Mouse (Mus musculus) intestine, postnatal 0 days (tissue): Measurements from ENCODE around the gene Evpl. TPM values are rescaled to one million over a fixed set of nuclear protein-coding genes. Genes with fewer than 3 reads are reported as not detected.

ENCODE experiments used
- ATAC-seq: fragments of 200-750 bp; cut with Nextera tagmentation; 2 replicates; pipeline ENCODE4 v1.8.0; 2017; ENCODE audit warnings: mild to moderate bottlenecking, moderate TSS enrichment, moderate library complexity
- H3K27ac ChIP-seq: fragments of 300-500 bp; sonication (generic); 2 replicates; pipeline ENCODE4 v1.5.1; 2014; ENCODE audit warnings: mild to moderate bottlenecking, low read depth, low read length, moderate library complexity
- H3K27me3 ChIP-seq: fragments of 300-500 bp; sonication (generic); replicated peaks from 2 replicates; pipeline ENCODE4 v1.6.1; 2014; ENCODE audit warnings: low read length, mixed read lengths; ENCODE audit not compliant: control insufficient read depth, insufficient read depth
- H3K36me3 ChIP-seq: fragments of 300-500 bp; sonication (generic); 2 replicates; pipeline ENCODE4 v1.6.1; 2014; ENCODE audit warnings: mild to moderate bottlenecking, moderate library complexity; ENCODE audit not compliant: control insufficient read depth, insufficient read depth
- H3K4me1 ChIP-seq: fragments of 300-500 bp; sonication (generic); replicated peaks from 2 replicates; pipeline ENCODE4 v1.6.1; 2014; ENCODE audit warnings: antibody characterized with exemption, low read length, mixed read lengths; ENCODE audit not compliant: control insufficient read depth, insufficient read depth
- H3K4me2 ChIP-seq: fragments of 300-500 bp; sonication (generic); replicated peaks from 2 replicates; pipeline ENCODE4 v1.6.1; 2014; ENCODE audit warnings: low read depth, mild to moderate bottlenecking, moderate library complexity
- H3K4me3 ChIP-seq: fragments of 300-500 bp; sonication (generic); 2 replicates; pipeline ENCODE4 v1.5.1; 2014; ENCODE audit warnings: low read depth, low read length
- H3K9ac ChIP-seq: fragments of 300-500 bp; sonication (generic); 2 replicates; pipeline ENCODE4 v1.6.1; 2014; ENCODE audit warnings: mild to moderate bottlenecking, low read depth, low read length
- H3K9me3 ChIP-seq: fragments of 300-500 bp; sonication (generic); 2 replicates; pipeline ENCODE4 v1.6.1; 2016; ENCODE audit warnings: mixed run types; ENCODE audit not compliant: control insufficient read depth
- CTCF ChIP-seq: sonication (generic); IDR thresholded peaks from 2 replicates; pipeline ENCODE4 v1.5.1; 2016; ENCODE audit warnings: low read depth, mild to moderate bottlenecking, control low read depth, antibody characterized with exemption, moderate library complexity
- WGBS: fragments of 180-500 bp; shearing (Covaris S2); extraction: QIAGEN DNeasy Blood & Tissue Kit; methylation state at CpG from one replicate; pipeline ENCODE4 v1.1.7; 2014; 5-methylcytosine and 5-hydroxymethylcytosine counted together
- polyA plus RNA-seq: library from polyadenylated mRNA; unstranded; fragments of >200 nt; fragmentation: Nextera tagmentation; extraction: Ambion mirVana; gene quantifications from 2 replicates; pipeline ENCODE4 v1.2.1, GENCODE M21; 2015

Evpl gene
- polyA plus RNA-seq, 1 experiment from 2014 or later: 1.2 TPM

- H3K4me1 ChIP-seq: peaks cover 8% of the 10 kb centered on the region
- ATAC-seq: 0 out of 2 replicates have a peak, but pooled peaks have one; percentile 23
- no peaks in the 10 kb centered on the region for H3K9me3 ChIP-seq
- no peak overlapping the region for H3K4me3 ChIP-seq
- peaks cover 5% of the 10 kb centered on the region; the same call in 1 of the 2 replicates for H3K27me3 ChIP-seq
- H3K9ac ChIP-seq: no peak overlapping the region
- H3K36me3 ChIP-seq: peaks cover 15% of the 10 kb centered on the region; the same call in 1 of the 2 replicates
- WGBS: 17% methylated on average over 4 of the region's 4 CpGs
- peak overlapping the region; percentile 18 for H3K4me2 ChIP-seq
- no peak overlapping the region for H3K27ac ChIP-seq
- peak; percentile 88 for TF ChIP-seq CTCF
Measured at GRCm38 (mm10) chr11:116219885-116220284, 18.0 kb downstream of the Evpl start.

- 0 out of 2 replicates have a peak overlapping the region, but pooled peaks have one; percentile 3 for H3K4me2 ChIP-seq
- H3K9me3 ChIP-seq: no peaks in the 10 kb centered on the region
- 30% methylated on average over 7 of the region's 7 CpGs for WGBS
- H3K9ac ChIP-seq: no peak overlapping the region
- no peak overlapping the region for H3K4me3 ChIP-seq
- H3K27ac ChIP-seq: peak overlapping the region; percentile 71
- peaks cover 8% of the 10 kb centered on the region; the same call in 1 of the 2 replicates for H3K36me3 ChIP-seq
- ATAC-seq: peak; percentile 78
- TF ChIP-seq CTCF: 0 out of 2 replicates have a peak, but pooled peaks have one; percentile 15
- H3K27me3 ChIP-seq: peaks cover 5% of the 10 kb centered on the region; the same call in 1 of the 2 replicates
- peaks cover 8% of the 10 kb centered on the region for H3K4me1 ChIP-seq
Measured at GRCm38 (mm10) chr11:116218737-116219400, 19.0 kb downstream of the Evpl start.

DNA sequence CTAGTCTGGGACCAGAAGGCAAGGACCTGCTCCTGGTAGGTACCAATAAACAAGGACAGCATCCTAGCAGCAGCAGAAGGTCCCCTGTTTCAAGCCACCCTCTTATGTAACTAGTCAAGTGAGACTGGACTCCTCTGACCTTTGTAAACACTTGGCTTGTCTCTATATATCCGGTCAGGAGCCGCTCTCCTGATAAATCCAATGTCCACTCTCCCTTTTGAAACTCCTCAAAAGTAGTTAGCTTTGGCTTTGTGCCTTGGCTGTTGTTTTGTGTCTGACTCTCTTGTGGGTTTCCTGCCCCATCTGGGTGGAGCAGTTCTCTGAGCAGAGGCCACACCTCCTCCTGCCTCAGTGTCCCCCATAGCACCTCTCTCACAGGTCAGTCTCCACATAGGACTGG is 19.6 kb downstream of the Evpl start:
- Histone ChIP-seq H3K4me1 (peaks cover 8% of the 10 kb centered on the region), H3K9me3 (no peaks in the 10 kb centered on the region), H3K27me3 (peaks cover 5% of the 10 kb centered on the region; the same call in 1 of the 2 replicates), H3K9ac (no peak overlapping the region), H3K36me3 (peaks cover 2% of the 10 kb centered on the region; the same call in 1 of the 2 replicates), H3K4me3 (no peak overlapping the region), H3K27ac (peak overlapping the region; percentile 71), H3K4me2 (no peak overlapping the region)
- WGBS: 39% methylated on average over 2 of the region's 2 CpGs
- no peak for ATAC-seq
- TF ChIP-seq CTCF: no peak

DNA sequence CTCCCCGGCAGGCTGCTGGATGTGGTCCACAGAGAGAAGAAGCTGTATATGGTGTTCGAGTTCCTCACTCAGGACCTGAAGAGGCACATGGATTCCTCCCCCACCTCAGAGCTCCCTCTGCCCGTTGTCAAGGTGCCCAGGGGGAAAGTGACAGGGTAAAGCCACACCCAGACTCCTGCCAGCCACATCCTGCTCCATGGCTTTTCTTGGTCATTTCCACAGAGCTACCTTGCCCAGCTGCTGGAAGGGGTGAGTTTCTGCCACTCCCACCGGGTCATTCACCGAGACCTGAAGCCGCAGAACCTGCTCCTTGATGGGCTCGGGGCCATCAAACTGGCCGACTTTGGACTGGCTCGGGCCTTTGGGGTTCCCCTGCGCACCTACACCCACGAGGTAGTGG is 21.3 kb downstream of the Evpl start:
- no peaks in the 10 kb centered on the region for H3K9me3 ChIP-seq
- 64% methylated on average over 11 of the region's 11 CpGs for WGBS
- H3K4me3 ChIP-seq: no peak overlapping the region
- H3K27me3 ChIP-seq: peaks cover 5% of the 10 kb centered on the region; the same call in 1 of the 2 replicates
- no peak for ATAC-seq
- H3K9ac ChIP-seq: no peak overlapping the region
- TF ChIP-seq CTCF: no peak
- no peak overlapping the region for H3K4me2 ChIP-seq
- H3K36me3 ChIP-seq: no peaks in the 10 kb centered on the region; the same call in 1 of the 2 replicates
- no peak overlapping the region for H3K27ac ChIP-seq
- H3K4me1 ChIP-seq: peaks cover 8% of the 10 kb centered on the region

DNA sequence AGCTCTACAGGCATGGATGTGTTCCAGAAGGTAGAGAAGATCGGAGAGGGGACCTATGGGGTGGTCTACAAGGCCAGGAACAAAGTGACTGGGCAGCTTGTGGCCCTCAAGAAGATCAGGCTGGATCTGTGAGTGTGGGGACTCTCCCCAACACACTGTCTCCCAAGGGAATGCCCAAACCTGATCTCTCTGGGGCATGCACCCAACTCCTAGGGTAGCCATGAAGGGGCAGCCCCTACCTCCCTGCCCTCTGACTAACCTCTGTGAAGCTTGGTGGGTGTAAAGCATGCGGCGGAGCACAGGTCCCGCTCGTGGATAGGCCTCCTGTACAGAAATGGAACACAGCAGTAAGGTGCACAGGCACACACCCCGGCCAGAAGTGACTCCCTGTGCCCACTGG is 21.9 kb downstream of the Evpl start:
- H3K27me3 ChIP-seq: peaks cover 1% of the 10 kb centered on the region; the same call in 1 of the 2 replicates
- H3K27ac ChIP-seq: no peak overlapping the region
- ATAC-seq: no peak
- no peak overlapping the region for H3K4me2 ChIP-seq
- no peak overlapping the region for H3K9ac ChIP-seq
- peaks cover 8% of the 10 kb centered on the region for H3K4me1 ChIP-seq
- no peak for TF ChIP-seq CTCF
- H3K4me3 ChIP-seq: no peak overlapping the region
- H3K9me3 ChIP-seq: no peaks in the 10 kb centered on the region
- WGBS: 90% methylated on average over 6 of the region's 6 CpGs
- no peaks in the 10 kb centered on the region for H3K36me3 ChIP-seq

GRCm38 (mm10) chr11:116215181-116215580 is 22.7 kb downstream of the Evpl start:
- no peak overlapping the region for H3K27ac ChIP-seq
- H3K9me3 ChIP-seq: no peaks in the 10 kb centered on the region
- no peak for ATAC-seq
- H3K27me3 ChIP-seq: no peaks in the 10 kb centered on the region
- H3K4me1 ChIP-seq: peaks cover 8% of the 10 kb centered on the region
- no peaks in the 10 kb centered on the region for H3K36me3 ChIP-seq
- WGBS: 85% methylated on average over 7 of the region's 7 CpGs
- H3K4me3 ChIP-seq: no peak overlapping the region
- peak; percentile 64 for TF ChIP-seq CTCF
- no peak overlapping the region for H3K4me2 ChIP-seq
- no peak overlapping the region for H3K9ac ChIP-seq
